Mouse (Mus musculus): ENCODE measurements around the gene Gm3776. TPM values are rescaled to one million over a fixed set of nuclear protein-coding genes. Genes with fewer than 3 reads are reported as not detected.
"Not testable (repeated sequence)": the region's sequence is repeated elsewhere in the genome, so short reads cannot be mapped to it uniquely, and the experiment has no call there.

Gene Gm3776
- total RNA-seq, 1 experiment = not detected

DNA sequence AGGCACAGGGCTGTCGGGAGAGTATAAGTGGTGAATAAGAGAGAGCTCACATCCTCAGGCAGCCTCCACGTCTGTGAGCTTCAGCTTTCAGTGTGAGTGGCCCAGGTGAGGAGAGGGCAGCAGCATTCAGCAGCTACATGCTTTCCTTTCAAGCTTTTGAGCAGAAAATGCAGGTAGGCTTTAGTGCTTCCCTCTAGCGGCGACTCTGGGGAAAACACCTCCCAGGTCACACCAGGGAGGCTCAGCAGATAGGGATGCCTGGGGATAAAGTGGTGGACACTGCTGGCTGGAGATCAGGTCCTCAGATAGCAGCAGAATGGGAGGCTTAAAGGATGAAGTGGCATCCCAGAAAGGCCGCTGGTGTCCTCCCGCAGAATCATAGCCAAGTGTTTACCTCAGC, 39.2 kb downstream of the Gm3776 start:
- H3K27ac ChIP-seq (ENCODE audit: insufficient read depth, low read depth, low read length, poor library complexity, severe bottlenecking); H3K36me3 ChIP-seq (ENCODE audit: control insufficient read depth, insufficient read depth, low read length, poor library complexity, severe bottlenecking); H3K9me3 ChIP-seq (ENCODE audit: control insufficient read depth, insufficient read depth, low read depth, low read length); H3K4me1 ChIP-seq (ENCODE audit: control insufficient read depth in 2 of 2, insufficient read depth in 2 of 2, low read length in 2 of 2, poor library complexity in 1 of 2); H3K9ac ChIP-seq (ENCODE audit: insufficient read depth, low read depth, low read length, poor library complexity, severe bottlenecking); H3K4me3 ChIP-seq (ENCODE audit: insufficient read depth in 1 of 2, low read depth in 1 of 2, low read length in 2 of 2, poor library complexity in 1 of 2, severe bottlenecking in 1 of 2); in situ Hi-C loops (cut with MboI; ENCODE audit: low sequenced_read_pairs in 2 of 2, unreplicated experiment in 2 of 2): not testable (repeated sequence)
- TF ChIP-seq ZC3H11A (IDR thresholded peaks at IDR 0.05; ENCODE audit: borderline replicate concordance, low read depth, low read length) = peak; percentile 17; the same call in 1 of the 2 replicates
- peak; percentile 55 for DNase-seq (ENCODE audit: low read depth, low spot score)

DNA sequence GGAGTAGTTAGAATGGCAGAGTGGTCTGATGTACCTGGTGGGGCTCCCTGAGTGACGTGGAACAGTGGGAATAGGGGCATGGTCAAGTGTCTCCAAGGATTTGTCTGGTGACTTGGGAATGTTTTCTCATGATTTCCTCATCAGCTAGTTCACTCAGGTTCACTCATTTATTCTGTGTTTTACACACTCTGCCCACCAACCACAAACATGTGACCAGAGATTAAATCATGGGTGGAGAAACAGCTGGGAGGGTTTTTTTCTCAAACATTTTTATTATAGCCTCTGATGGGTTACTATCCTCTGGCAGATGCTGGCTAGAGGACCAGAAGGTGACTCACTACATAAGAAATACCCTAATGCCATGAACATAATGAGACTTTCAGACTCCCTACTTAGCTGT, 41.3 kb downstream of the Gm3776 start:
- TF ChIP-seq MAFK (IDR thresholded peaks at IDR 0.05; ENCODE audit: insufficient read depth, low read depth, low read length) (no peak), ZC3H11A (IDR thresholded peaks at IDR 0.05; ENCODE audit: borderline replicate concordance, low read depth, low read length) (no peak), ZNF384 (IDR thresholded peaks at IDR 0.05; ENCODE audit: low read depth, low read length) (no peak), HCFC1 (IDR thresholded peaks at IDR 0.05; ENCODE audit: borderline replicate concordance, insufficient read depth, low read length) (no peak), CHD2 (IDR thresholded peaks at IDR 0.05; ENCODE audit: low read depth, low read length) (no peak)
- DNase-seq (ENCODE audit: low read depth, low spot score) = no peak
- H3K9ac ChIP-seq (ENCODE audit: insufficient read depth, low read depth, low read length, poor library complexity, severe bottlenecking) = no peak overlapping the region
- in situ Hi-C loops (cut with MboI; ENCODE audit: low sequenced_read_pairs in 2 of 2, unreplicated experiment in 2 of 2) = no loop called here
- no peaks in the 10 kb centered on the region for H3K36me3 ChIP-seq (ENCODE audit: control insufficient read depth, insufficient read depth, low read length, poor library complexity, severe bottlenecking)
- no peak overlapping the region for H3K27ac ChIP-seq (ENCODE audit: insufficient read depth, low read depth, low read length, poor library complexity, severe bottlenecking)
- H3K4me3 ChIP-seq (ENCODE audit: insufficient read depth in 1 of 2, low read depth in 1 of 2, low read length in 2 of 2, poor library complexity in 1 of 2, severe bottlenecking in 1 of 2) = no peak overlapping the region
- H3K4me1 ChIP-seq (ENCODE audit: control insufficient read depth in 2 of 2, insufficient read depth in 2 of 2, low read length in 2 of 2, poor library complexity in 1 of 2) = no peaks in the 10 kb centered on the region
- no peaks in the 10 kb centered on the region for H3K9me3 ChIP-seq (ENCODE audit: control insufficient read depth, insufficient read depth, low read depth, low read length)

DNA sequence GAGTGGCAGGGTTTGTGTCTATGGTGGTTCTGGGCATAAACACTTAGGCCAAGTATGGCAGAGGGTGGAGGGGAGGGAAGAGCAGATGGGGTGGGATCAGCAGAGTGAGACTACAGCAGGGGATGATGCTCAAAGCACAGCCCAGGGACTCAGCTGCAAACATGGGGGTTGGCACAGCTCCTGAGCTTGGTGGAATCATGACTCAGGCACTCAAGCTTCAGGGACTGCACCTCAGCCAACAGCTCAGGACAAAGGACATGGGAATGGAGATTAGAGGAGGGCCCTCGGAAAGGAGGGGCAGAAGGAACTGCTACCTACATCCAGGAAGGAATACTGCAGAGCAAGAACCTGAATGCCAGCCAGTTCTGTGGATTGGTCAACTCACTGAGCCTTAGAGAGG, 42.2 kb downstream of the Gm3776 start:
- H3K9me3 ChIP-seq (ENCODE audit: control insufficient read depth, insufficient read depth, low read depth, low read length); in situ Hi-C loops (cut with MboI; ENCODE audit: low sequenced_read_pairs in 2 of 2, unreplicated experiment in 2 of 2); H3K4me3 ChIP-seq (ENCODE audit: insufficient read depth in 1 of 2, low read depth in 1 of 2, low read length in 2 of 2, poor library complexity in 1 of 2, severe bottlenecking in 1 of 2); H3K9ac ChIP-seq (ENCODE audit: insufficient read depth, low read depth, low read length, poor library complexity, severe bottlenecking); H3K4me1 ChIP-seq (ENCODE audit: control insufficient read depth in 2 of 2, insufficient read depth in 2 of 2, low read length in 2 of 2, poor library complexity in 1 of 2); DNase-seq (ENCODE audit: low read depth, low spot score); H3K27ac ChIP-seq (ENCODE audit: insufficient read depth, low read depth, low read length, poor library complexity, severe bottlenecking); H3K36me3 ChIP-seq (ENCODE audit: control insufficient read depth, insufficient read depth, low read length, poor library complexity, severe bottlenecking): not testable (repeated sequence)

DNA sequence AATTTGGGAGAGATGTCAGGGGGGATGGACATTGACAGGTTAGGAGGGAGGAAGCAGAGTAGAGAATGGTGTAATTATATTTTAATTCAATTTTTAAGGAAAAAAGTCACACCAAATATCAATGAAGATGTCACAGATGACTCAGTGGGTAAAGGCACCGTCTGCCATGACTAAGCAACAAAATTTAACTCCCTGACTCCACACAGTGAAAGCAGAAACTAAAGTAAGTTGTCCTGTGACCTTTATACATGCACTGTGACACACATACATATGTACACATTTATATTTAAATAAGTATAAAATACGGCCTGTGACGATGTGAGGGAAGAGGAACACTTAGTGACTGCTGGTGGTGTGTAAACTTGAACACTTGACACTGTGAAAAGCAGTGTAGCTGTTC, 51.2 kb downstream of the Gm3776 start:
- H3K4me1 ChIP-seq (ENCODE audit: control insufficient read depth in 2 of 2, insufficient read depth in 2 of 2, low read length in 2 of 2, poor library complexity in 1 of 2); H3K36me3 ChIP-seq (ENCODE audit: control insufficient read depth, insufficient read depth, low read length, poor library complexity, severe bottlenecking); H3K27ac ChIP-seq (ENCODE audit: insufficient read depth, low read depth, low read length, poor library complexity, severe bottlenecking); H3K9me3 ChIP-seq (ENCODE audit: control insufficient read depth, insufficient read depth, low read depth, low read length); H3K4me3 ChIP-seq (ENCODE audit: insufficient read depth in 1 of 2, low read depth in 1 of 2, low read length in 2 of 2, poor library complexity in 1 of 2, severe bottlenecking in 1 of 2); H3K9ac ChIP-seq (ENCODE audit: insufficient read depth, low read depth, low read length, poor library complexity, severe bottlenecking); in situ Hi-C loops (cut with MboI; ENCODE audit: low sequenced_read_pairs in 2 of 2, unreplicated experiment in 2 of 2); DNase-seq (ENCODE audit: low read depth, low spot score): not testable (repeated sequence)

DNA sequence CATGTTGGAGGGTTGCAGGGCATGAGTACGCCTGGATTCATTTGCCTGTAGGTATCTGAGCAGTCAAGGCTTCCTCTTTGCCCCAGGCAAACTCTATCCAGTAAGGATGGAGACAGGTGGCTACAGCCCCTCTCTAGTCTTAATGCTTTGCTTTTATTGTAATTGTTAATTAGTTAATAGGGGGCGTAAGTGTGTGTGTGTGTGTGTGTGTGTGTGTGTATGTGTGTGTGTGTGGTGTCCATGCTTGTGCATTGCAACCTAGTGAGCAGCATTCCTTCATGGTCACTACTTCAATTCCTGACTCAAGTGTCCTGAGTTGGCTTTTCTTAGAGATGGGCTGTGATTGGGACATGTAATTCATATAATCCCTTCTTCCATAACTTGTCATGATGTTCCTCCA, 57.8 kb downstream of the Gm3776 start, which contains the start of gene Omt2a:
TSS of gene Omt2a (minus strand) at position 101 of the 400 bp plus-strand sequence.
- DNase-seq (ENCODE audit: low read depth, low spot score) = no peak
- TF ChIP-seq HCFC1 (IDR thresholded peaks at IDR 0.05; ENCODE audit: borderline replicate concordance, insufficient read depth, low read length) (no peak), ZC3H11A (IDR thresholded peaks at IDR 0.05; ENCODE audit: borderline replicate concordance, low read depth, low read length) (no peak), ZNF384 (IDR thresholded peaks at IDR 0.05; ENCODE audit: low read depth, low read length) (no peak), MAFK (IDR thresholded peaks at IDR 0.05; ENCODE audit: insufficient read depth, low read depth, low read length) (no peak), CHD2 (IDR thresholded peaks at IDR 0.05; ENCODE audit: low read depth, low read length) (no peak)
- in situ Hi-C loops (cut with MboI; ENCODE audit: low sequenced_read_pairs in 2 of 2, unreplicated experiment in 2 of 2) = no loop called here
- Histone ChIP-seq H3K27ac (ENCODE audit: insufficient read depth, low read depth, low read length, poor library complexity, severe bottlenecking) (no peak within 1 kb of the TSS), H3K4me1 (ENCODE audit: control insufficient read depth in 2 of 2, insufficient read depth in 2 of 2, low read length in 2 of 2, poor library complexity in 1 of 2) (no peaks in the 10 kb centered on the region), H3K9me3 (ENCODE audit: control insufficient read depth, insufficient read depth, low read depth, low read length) (no peaks in the 10 kb centered on the region), H3K36me3 (ENCODE audit: control insufficient read depth, insufficient read depth, low read length, poor library complexity, severe bottlenecking) (no peaks in the 10 kb centered on the region), H3K4me3 (ENCODE audit: insufficient read depth in 1 of 2, low read depth in 1 of 2, low read length in 2 of 2, poor library complexity in 1 of 2, severe bottlenecking in 1 of 2) (no peak within 1 kb of the TSS), H3K9ac (ENCODE audit: insufficient read depth, low read depth, low read length, poor library complexity, severe bottlenecking) (no peak within 1 kb of the TSS)

Other genes starting within 250 kb of the Gm3776 start
- gene Gcm1, start 205.2 kb upstream of the Gm3776 start, total RNA-seq (2012; rRNA removed) = 0.48 and 1.4 TPM in 2 replicates
- gene Fbxo9, start 148.1 kb upstream of the Gm3776 start, total RNA-seq (2012; rRNA removed) = 19.2 and 28.7 TPM in 2 replicates
- 5.3 and 5.4 TPM in 2 replicates for gene Ick, start 147.9 kb upstream of the Gm3776 start, total RNA-seq (2012; rRNA removed)
- 265 and 309 TPM in 2 replicates for gene Gsta4, start 74.4 kb upstream of the Gm3776 start, total RNA-seq (2012; rRNA removed)
- gene Gsta1, start 26.5 kb upstream of the Gm3776 start, total RNA-seq (2012; rRNA removed) = not detected in 2 replicates
- not detected in 2 replicates for gene Gm10639, start 32.8 kb downstream of the Gm3776 start, total RNA-seq (2012; rRNA removed)
- 0.31 TPM in 1 of 2 replicates, not detected in the other for gene Omt2a, start 57.7 kb downstream of the Gm3776 start, total RNA-seq (2012; rRNA removed)
- gene Omt2b, start 70.5 kb downstream of the Gm3776 start, total RNA-seq (2012; rRNA removed) = not detected in 2 replicates
- gene Gsta2, start 98.7 kb downstream of the Gm3776 start, total RNA-seq (2012; rRNA removed) = not detected in 2 replicates
- gene Dppa5a, start 111.0 kb downstream of the Gm3776 start, total RNA-seq (2012; rRNA removed) = 2,580 and 3,190 TPM in 2 replicates
- 31.2 and 35.3 TPM in 2 replicates for gene Ooep, start 121.6 kb downstream of the Gm3776 start, total RNA-seq (2012; rRNA removed)
- 4.3 and 5.0 TPM in 2 replicates for gene Ddx43, start 138.6 kb downstream of the Gm3776 start, total RNA-seq (2012; rRNA removed)
- gene Cgas, start 186.1 kb downstream of the Gm3776 start, total RNA-seq (2012; rRNA removed) = 0.90 and 1.7 TPM in 2 replicates
- gene Mto1, start 191.1 kb downstream of the Gm3776 start, total RNA-seq (2012; rRNA removed) = 31.3 and 44.8 TPM in 2 replicates
- gene Gm17324, start 191.7 kb downstream of the Gm3776 start, total RNA-seq (2012; rRNA removed) = 0.45 and 1.6 TPM in 2 replicates
- gene Eef1a1, start 232.0 kb downstream of the Gm3776 start, total RNA-seq (2012; rRNA removed) = 10,022 and 10,869 TPM in 2 replicates

Data from ES-E14 (cell line).